Mouse (Mus musculus) limb, embryonic 10.5 days (tissue): Measurements from ENCODE around the gene Rab6a. TPM values are rescaled to one million over a fixed set of nuclear protein-coding genes. Genes with fewer than 3 reads are reported as not detected.

Experiments
- polyA plus RNA-seq: library from polyadenylated mRNA; unstranded; fragments of >200 nt; fragmentation: Nextera tagmentation; extraction: Ambion mirVana; gene quantifications from 2 replicates; pipeline ENCODE4 v1.2.1, GENCODE M21; 2016

The Rab6a gene
- polyA plus RNA-seq, 1 experiment from 2014 or later = 92.3 TPM

Other genes with a start within 250 kb of the Rab6a start
- 31.2 and 40.3 TPM in 2 replicates for gene C2cd3, start 235.2 kb upstream of the Rab6a start, polyA plus RNA-seq
- 79.1 and 84.2 TPM in 2 replicates for gene Ppme1, start 235.1 kb upstream of the Rab6a start, polyA plus RNA-seq
- not detected in 2 replicates for gene Ucp3, start 134.4 kb upstream of the Rab6a start, polyA plus RNA-seq
- gene Ucp2, start 114.1 kb upstream of the Rab6a start, polyA plus RNA-seq = 98.8 and 126 TPM in 2 replicates
- gene Dnajb13, start 92.5 kb upstream of the Rab6a start, polyA plus RNA-seq = 0.13 and 0.24 TPM in 2 replicates
- gene Coa4, start 70.3 kb upstream of the Rab6a start, polyA plus RNA-seq = 19.3 and 21.3 TPM in 2 replicates
- gene Mrpl48, start 891 bp downstream of the Rab6a start, polyA plus RNA-seq = 57.3 and 59.5 TPM in 2 replicates
- gene Plekhb1, start 55.0 kb downstream of the Rab6a start, polyA plus RNA-seq = 0.83 and 1.5 TPM in 2 replicates
- gene Fam168a, start 99.2 kb downstream of the Rab6a start, polyA plus RNA-seq = 29.6 and 39.6 TPM in 2 replicates